Mouse (Mus musculus): ENCODE results near the gene Lrrc57. TPM values are rescaled to one million over a fixed set of nuclear protein-coding genes. Genes with fewer than 3 reads are reported as not detected.

The Lrrc57 gene
- total RNA-seq (2021): 10 to 100 TPM; 30.9 to 32.2 TPM
- long read RNA-seq, transcript Lrrc57-202 (6 exons, 1,962 nt): major isoform, 20 of 61 reads
- long read RNA-seq, transcript Lrrc57-204 (6 exons, 1,961 nt): minor isoform, 12 of 61 reads
- long read RNA-seq, partial matches to known transcripts: 8 of 61 reads
- long read RNA-seq, other reads (novel, unspliced or antisense): 17 of 61 reads

GRCm38 (mm10) chr2:120608830-120609723 lies at the start of gene Lrrc57, which contains the start of gene Haus2:
Gene Lrrc57 (minus strand): TSS chr2:120609520.
Gene Haus2 (plus strand): TSS chr2:120609383.
- DNase-seq (ENCODE audit: low spot score in 2 of 2): peak; percentile 87 to 93

- no peak for DNase-seq (ENCODE audit: low spot score in 2 of 2)
Measured at GRCm38 (mm10) chr2:120658486-120658885, 49.2 kb upstream of the Lrrc57 start.

- DNase-seq (ENCODE audit: low spot score in 2 of 2): no peak
Measured at GRCm38 (mm10) chr2:120656711-120657110, 47.4 kb upstream of the Lrrc57 start.

- no peak for DNase-seq (ENCODE audit: low spot score in 2 of 2)
Measured at GRCm38 (mm10) chr2:120655905-120656304, 46.6 kb upstream of the Lrrc57 start.

GRCm38 (mm10) chr2:120654693-120655092 lies 45.4 kb upstream of the Lrrc57 start:
- no peak for DNase-seq (ENCODE audit: low spot score in 2 of 2)

GRCm38 (mm10) chr2:120652925-120653284 lies 43.6 kb upstream of the Lrrc57 start:
- DNase-seq (ENCODE audit: low spot score in 2 of 2): no peak

GRCm38 (mm10) chr2:120652256-120652924 lies 43.1 kb upstream of the Lrrc57 start:
- no peak for DNase-seq (ENCODE audit: low spot score in 2 of 2)

- DNase-seq (ENCODE audit: low spot score in 2 of 2): no peak
Measured at GRCm38 (mm10) chr2:120646777-120647176, 37.5 kb upstream of the Lrrc57 start.

GRCm38 (mm10) chr2:120643836-120644235 lies 34.5 kb upstream of the Lrrc57 start:
- peak in 1 of 2 experiments; percentile 21 for DNase-seq (ENCODE audit: low spot score in 2 of 2)

- DNase-seq (ENCODE audit: low spot score in 2 of 2): no peak
Measured at GRCm38 (mm10) chr2:120640835-120641234, 31.5 kb upstream of the Lrrc57 start.

GRCm38 (mm10) chr2:120631957-120632356 lies 22.6 kb upstream of the Lrrc57 start:
- no peak for DNase-seq (ENCODE audit: low spot score in 2 of 2)

GRCm38 (mm10) chr2:120631521-120631920 lies 22.2 kb upstream of the Lrrc57 start:
- no peak for DNase-seq (ENCODE audit: low spot score in 2 of 2)

GRCm38 (mm10) chr2:120630655-120631054 lies 21.3 kb upstream of the Lrrc57 start:
- DNase-seq (ENCODE audit: low spot score in 2 of 2): no peak

GRCm38 (mm10) chr2:120630246-120630645 lies 20.9 kb upstream of the Lrrc57 start:
- no peak for DNase-seq (ENCODE audit: low spot score in 2 of 2)

GRCm38 (mm10) chr2:120628886-120629735 lies 19.8 kb upstream of the Lrrc57 start, which contains the start of gene Stard9:
Gene Stard9 (plus strand): TSS chr2:120629121.
- DNase-seq (ENCODE audit: low spot score in 2 of 2): peak; percentile 98

- no peak for DNase-seq (ENCODE audit: low spot score in 2 of 2)
Measured at GRCm38 (mm10) chr2:120628076-120628865, 19.0 kb upstream of the Lrrc57 start.

- no peak for DNase-seq (ENCODE audit: low spot score in 2 of 2)
Measured at GRCm38 (mm10) chr2:120622920-120623319, 13.6 kb upstream of the Lrrc57 start.

- no peak for DNase-seq (ENCODE audit: low spot score in 2 of 2)
Measured at GRCm38 (mm10) chr2:120619538-120619937, 10.2 kb upstream of the Lrrc57 start.

GRCm38 (mm10) chr2:120616279-120617163 lies 7.2 kb upstream of the Lrrc57 start:
- no peak for DNase-seq (ENCODE audit: low spot score in 2 of 2)

Data from layer of hippocampus, adult 18-20 months (tissue).